Mouse (Mus musculus): ENCODE results near the gene Bloc1s5.
A peak's percentile ranks its signal among the peaks of the same experiment; 100 is the strongest.

GRCm38 (mm10) chr13:38658528-38659280 is 23.8 kb upstream of the Bloc1s5 start, which contains the start of gene Eef1e1:
- TF ChIP-seq CTCF (IDR thresholded peaks at IDR 0.05; ENCODE audit: extremely low read depth, insufficient read depth, low read length): peak; percentile 40
- peak; percentile 69 for TF ChIP-seq POLR2A (IDR thresholded peaks at IDR 0.05; ENCODE audit: extremely low read depth, insufficient read depth, low read length)
